Mouse (Mus musculus): ENCODE results near the gene Olfr710. TPM values are rescaled to one million over a fixed set of nuclear protein-coding genes. Genes with fewer than 3 reads are reported as not detected.

Gene Olfr710
- polyA plus RNA-seq, 1 experiment, result not detected

Other genes starting within 250 kb of the Olfr710 start
- not detected in 2 replicates for gene Olfr695, start 231.9 kb downstream of the Olfr710 start, polyA plus RNA-seq (2012; rRNA removed)
- 2.0 and 2.3 TPM in 2 replicates for gene Olfr697, start 205.9 kb downstream of the Olfr710 start, polyA plus RNA-seq (2012; rRNA removed)
- gene Olfr698, start 192.9 kb downstream of the Olfr710 start, polyA plus RNA-seq (2012; rRNA removed), result 0.11 TPM in 1 of 2 replicates, not detected in the other
- 0.04 TPM in 1 of 2 replicates, not detected in the other for gene Olfr699, start 155.1 kb downstream of the Olfr710 start, polyA plus RNA-seq (2012; rRNA removed)
- 0.44 and 0.57 TPM in 2 replicates for gene Olfr700, start 139.5 kb downstream of the Olfr710 start, polyA plus RNA-seq (2012; rRNA removed)
- 20.7 and 29.8 TPM in 2 replicates for gene Olfr701, start 134.2 kb downstream of the Olfr710 start, polyA plus RNA-seq (2012; rRNA removed)
- gene Olfr702, start 114.4 kb downstream of the Olfr710 start, polyA plus RNA-seq (2012; rRNA removed), result not detected in 2 replicates
- 0.20 and 0.58 TPM in 2 replicates for gene Olfr703, start 105.0 kb downstream of the Olfr710 start, polyA plus RNA-seq (2012; rRNA removed)
- not detected in 2 replicates for gene Olfr704, start 85.1 kb downstream of the Olfr710 start, polyA plus RNA-seq (2012; rRNA removed)
- gene Olfr705, start 71.4 kb downstream of the Olfr710 start, polyA plus RNA-seq (2012; rRNA removed), result not detected in 2 replicates
- not detected in 2 replicates for gene Olfr706, start 60.1 kb downstream of the Olfr710 start, polyA plus RNA-seq (2012; rRNA removed)
- gene Olfr707, start 47.1 kb downstream of the Olfr710 start, polyA plus RNA-seq (2012; rRNA removed), result not detected in 2 replicates
- not detected in 2 replicates for gene Olfr1532-ps1, start 40.3 kb downstream of the Olfr710 start, polyA plus RNA-seq (2012; rRNA removed)
- not detected in 2 replicates for gene Olfr709-ps1, start 16.1 kb downstream of the Olfr710 start, polyA plus RNA-seq (2012; rRNA removed)
- gene Olfr6, start 15.6 kb upstream of the Olfr710 start, polyA plus RNA-seq (2012; rRNA removed), result not detected in 2 replicates
- gene Olfr711, start 27.1 kb upstream of the Olfr710 start, polyA plus RNA-seq (2012; rRNA removed), result not detected in 2 replicates
- 0.09 TPM in 1 of 2 replicates, not detected in the other for gene Olfr2, start 57.8 kb upstream of the Olfr710 start, polyA plus RNA-seq (2012; rRNA removed)
- not detected in 2 replicates for gene Olfr713, start 82.9 kb upstream of the Olfr710 start, polyA plus RNA-seq (2012; rRNA removed)
- gene Olfr714, start 122.7 kb upstream of the Olfr710 start, polyA plus RNA-seq (2012; rRNA removed), result not detected in 2 replicates
- not detected in 2 replicates for gene Olfr17, start 144.9 kb upstream of the Olfr710 start, polyA plus RNA-seq (2012; rRNA removed)
- not detected in 2 replicates for gene Olfr715b, start 162.1 kb upstream of the Olfr710 start, polyA plus RNA-seq (2012; rRNA removed)
- not detected in 2 replicates for gene Olfr715, start 182.8 kb upstream of the Olfr710 start, polyA plus RNA-seq (2012; rRNA removed)
- not detected in 2 replicates for gene Olfr716, start 190.0 kb upstream of the Olfr710 start, polyA plus RNA-seq (2012; rRNA removed)
- 91.1 and 114 TPM in 2 replicates for gene Nlrp14, start 218.7 kb upstream of the Olfr710 start, polyA plus RNA-seq (2012; rRNA removed)